Mouse (Mus musculus) heart, postnatal 10 days (tissue): ENCODE results near the gene Klra4. TPM values are rescaled to one million over a fixed set of nuclear protein-coding genes. Genes with fewer than 3 reads are reported as not detected.
"Not testable (repeated sequence)": the region's sequence is repeated elsewhere in the genome, so short reads cannot be mapped to it uniquely, and the experiment has no call there.

ENCODE experiments used
- DNase-seq, 2 experiments: peaks; one replicate each; pipeline ENCODE4 v3.0.0; 2021
- intact Hi-C: fragments of 180-260 bp; cut with DNase I; formaldehyde crosslinking; loops from one replicate; pipeline ENCODE4 v1.15.1; 2025
- total RNA-seq, 2 experiments: library from RNA; stranded (reverse); gene quantifications; 2 replicates each; pipeline ENCODE4 v1.2.3; 2021

Klra4 gene
- total RNA-seq, result not detected

GRCm38 (mm10) chr6:130067171-130067570 lies at the start of gene Klra4:
Gene Klra4 (minus strand): TSS chr6:130067271.
- DNase-seq, intact Hi-C loops: not testable (repeated sequence)

DNA sequence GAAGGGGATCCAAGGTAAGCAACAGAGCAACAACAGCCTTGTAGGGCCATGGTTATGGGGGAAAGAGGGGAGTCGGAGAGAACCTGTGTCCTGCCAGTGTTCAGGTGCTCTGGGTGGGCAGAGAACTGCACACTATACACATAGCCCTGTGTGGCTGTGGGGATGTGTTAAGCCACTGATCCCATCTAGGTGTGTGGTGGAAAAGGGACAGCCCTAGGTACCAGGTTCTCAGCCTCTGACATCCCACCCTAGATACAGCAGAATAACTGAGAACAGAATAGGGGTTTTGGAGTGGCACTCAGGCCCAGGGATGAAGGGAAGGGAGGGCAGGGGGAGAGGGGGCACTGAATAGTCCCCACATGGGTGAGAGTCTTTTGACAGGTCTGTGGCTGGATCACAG lies 43.4 kb upstream of the Klra4 start:
- intact Hi-C loops, result no loop called here

GRCm38 (mm10) chr6:130102743-130103142 lies 35.7 kb upstream of the Klra4 start:
- DNase-seq, intact Hi-C loops: not testable (repeated sequence)

More for the DNA sequence above, 43.4 kb upstream of the Klra4 start:
- no peak for DNase-seq

DNA sequence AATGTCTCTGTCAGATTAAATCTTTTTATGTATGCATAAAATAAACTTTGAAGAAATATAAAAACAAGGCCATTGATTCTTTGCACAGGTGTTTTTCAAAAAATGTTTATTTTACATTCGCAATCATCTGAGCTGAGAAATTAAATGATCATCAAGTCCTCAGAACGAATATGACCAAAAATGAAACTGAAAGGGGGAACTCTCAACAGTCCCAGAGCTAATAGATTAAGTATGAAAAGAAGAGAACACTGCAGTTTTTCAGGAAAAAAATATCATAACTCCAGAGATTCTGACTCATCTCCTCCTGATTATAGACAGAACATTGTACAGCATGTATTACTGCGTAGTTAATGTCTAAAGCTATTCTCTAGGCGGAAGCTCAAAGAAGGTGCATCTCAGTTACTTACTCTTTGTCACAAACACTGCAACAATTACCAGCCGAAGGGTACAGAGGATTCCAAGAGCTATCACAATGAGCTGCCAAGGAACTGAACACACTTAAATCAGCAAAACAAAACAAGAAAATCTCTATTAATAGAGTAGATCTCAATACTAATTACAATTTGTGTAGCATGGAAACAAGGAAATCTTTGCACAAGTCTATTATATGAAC lies 25.4 kb upstream of the Klra4 start:
- no peak for DNase-seq
- intact Hi-C loops, result no loop called here

DNA sequence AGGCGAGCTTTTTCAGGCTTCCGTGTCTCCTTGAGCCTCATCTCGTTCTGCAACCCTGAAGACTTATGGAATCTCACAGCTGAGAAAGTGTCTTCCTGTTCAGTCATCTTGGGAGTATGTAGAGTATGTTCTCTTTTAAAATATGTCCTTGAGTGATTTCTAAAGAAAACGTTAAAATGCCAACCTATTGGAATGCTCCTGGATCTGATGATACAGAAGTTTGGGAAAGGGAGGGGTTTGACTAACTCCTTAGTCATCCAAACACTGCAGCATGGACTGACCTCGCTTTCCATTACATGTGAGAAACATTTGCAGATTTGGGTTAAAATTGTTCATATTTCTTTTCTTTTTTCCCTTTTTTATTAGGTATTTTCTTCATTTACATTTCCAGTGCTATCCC lies 1.9 kb downstream of the Klra4 start:
- intact Hi-C loops, result no loop called here
- no peak for DNase-seq

GRCm38 (mm10) chr6:130035146-130035545 lies 31.9 kb downstream of the Klra4 start:
- DNase-seq, intact Hi-C loops: not testable (repeated sequence)

DNA sequence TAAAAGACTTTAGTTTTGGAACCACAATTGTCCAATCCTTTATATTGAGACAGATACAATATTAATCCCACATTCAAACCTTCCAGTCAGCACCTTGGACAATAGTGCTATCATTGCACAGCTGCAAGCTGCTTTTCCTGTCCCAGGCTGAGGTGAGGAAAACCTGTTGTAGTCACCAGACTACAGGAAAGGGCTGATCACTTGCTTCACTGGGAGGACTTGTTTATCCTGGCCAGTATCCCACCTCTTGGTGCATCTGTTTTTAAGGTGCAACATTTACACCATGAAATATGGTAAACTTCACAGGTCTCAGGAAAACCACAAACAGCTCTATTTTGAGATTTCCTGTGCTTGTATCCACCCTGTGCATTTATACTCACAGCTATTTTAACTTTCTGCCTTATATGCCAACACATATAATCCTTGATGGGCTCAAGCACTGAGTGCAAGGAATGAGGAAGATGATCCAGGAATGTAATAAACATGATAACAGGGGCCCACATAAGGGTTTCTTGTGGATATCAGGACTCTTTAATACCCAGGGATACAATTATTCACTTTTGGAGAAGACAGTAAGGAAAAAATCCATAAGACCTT lies 35.5 kb downstream of the Klra4 start:
- DNase-seq, intact Hi-C loops: not testable (repeated sequence)

DNA sequence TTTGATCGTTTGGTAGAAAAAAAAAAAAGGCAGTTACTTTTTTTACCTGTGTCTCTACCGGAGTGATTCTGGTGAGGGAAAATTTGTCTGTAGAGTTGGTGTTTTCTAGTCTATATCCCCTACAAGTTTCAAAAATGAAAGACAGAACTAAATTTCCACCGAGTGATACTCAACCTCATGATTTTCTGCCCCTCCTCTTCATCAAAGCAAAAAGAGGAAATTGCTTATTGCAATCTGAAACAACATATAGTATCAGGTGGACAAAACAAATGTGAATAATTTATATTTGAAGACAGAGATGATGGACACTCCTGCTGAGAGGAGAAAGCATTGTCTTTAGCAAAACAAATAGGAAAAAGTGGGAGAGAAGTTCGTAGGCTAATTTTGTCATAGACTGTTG lies 40.2 kb downstream of the Klra4 start, which contains the start of gene Klra6:
TSS of gene Klra6 (minus strand) at position 101 of the 400 bp plus-strand sequence.
- intact Hi-C loops, result no loop called here
- DNase-seq, result no peak

Other genes with a start within 250 kb of the Klra4 start
- not detected for gene Gm17631, start 204.6 kb downstream of the Klra4 start, total RNA-seq
- not detected for gene Klra17, start 190.6 kb downstream of the Klra4 start, total RNA-seq
- not detected for gene Klra5, start 149.6 kb downstream of the Klra4 start, total RNA-seq
- not detected for gene Klra6, start 40.3 kb downstream of the Klra4 start, total RNA-seq
- gene Klra8, start 62.6 kb upstream of the Klra4 start, total RNA-seq, result under 1 TPM in 1 of 2 experiments, not detected in 1; 0.22 TPM
- under 1 TPM; 0.45 to 0.87 TPM for gene Klra9, start 125.8 kb upstream of the Klra4 start, total RNA-seq
- gene Klra7, start 166.1 kb upstream of the Klra4 start, total RNA-seq, result not detected
- gene Klra10, start 214.7 kb upstream of the Klra4 start, total RNA-seq, result not detected